Mouse (Mus musculus) E14TG2a.4 (cell line): ENCODE results near the gene Rab29.
"Not testable (repeated sequence)": the region's sequence is repeated elsewhere in the genome, so short reads cannot be mapped to it uniquely, and the experiment has no call there.

ENCODE experiments used
- H3K27me3 ChIP-seq: 2 replicates; pipeline ENCODE4 v1.6.1; 2014; ENCODE audit warnings: low read length, control low read depth; ENCODE audit not compliant: insufficient read depth
- H3K36me3 ChIP-seq: 2 replicates; pipeline ENCODE4 v1.6.1; 2014; ENCODE audit warnings: low read length, control low read depth; ENCODE audit not compliant: insufficient read depth
- H3K4me1 ChIP-seq: replicated peaks from 2 replicates; pipeline ENCODE4 v1.6.1; 2014; ENCODE audit warnings: low read depth, low read length, control low read depth
- H3K4me3 ChIP-seq: replicated peaks from 2 replicates; pipeline ENCODE4 v1.5.1; 2014; ENCODE audit warnings: mild to moderate bottlenecking, low read length
- H3K9me3 ChIP-seq: 2 replicates; pipeline ENCODE4 v1.6.1; 2014; ENCODE audit warnings: low read length, control low read depth
- CTCF ChIP-seq: conservative IDR thresholded peaks from 2 replicates; pipeline ENCODE4 v1.5.1; 2014; ENCODE audit warnings: low read length
- NANOG ChIP-seq: IDR thresholded peaks from 2 replicates; pipeline ENCODE4 v1.6.1; 2014; ENCODE audit warnings: borderline replicate concordance, low read length, mixed read lengths
- POU5F1 ChIP-seq: IDR thresholded peaks from 2 replicates; pipeline ENCODE4 v1.6.1; 2014; ENCODE audit warnings: low read length, borderline replicate concordance

Gene Rab29

DNA sequence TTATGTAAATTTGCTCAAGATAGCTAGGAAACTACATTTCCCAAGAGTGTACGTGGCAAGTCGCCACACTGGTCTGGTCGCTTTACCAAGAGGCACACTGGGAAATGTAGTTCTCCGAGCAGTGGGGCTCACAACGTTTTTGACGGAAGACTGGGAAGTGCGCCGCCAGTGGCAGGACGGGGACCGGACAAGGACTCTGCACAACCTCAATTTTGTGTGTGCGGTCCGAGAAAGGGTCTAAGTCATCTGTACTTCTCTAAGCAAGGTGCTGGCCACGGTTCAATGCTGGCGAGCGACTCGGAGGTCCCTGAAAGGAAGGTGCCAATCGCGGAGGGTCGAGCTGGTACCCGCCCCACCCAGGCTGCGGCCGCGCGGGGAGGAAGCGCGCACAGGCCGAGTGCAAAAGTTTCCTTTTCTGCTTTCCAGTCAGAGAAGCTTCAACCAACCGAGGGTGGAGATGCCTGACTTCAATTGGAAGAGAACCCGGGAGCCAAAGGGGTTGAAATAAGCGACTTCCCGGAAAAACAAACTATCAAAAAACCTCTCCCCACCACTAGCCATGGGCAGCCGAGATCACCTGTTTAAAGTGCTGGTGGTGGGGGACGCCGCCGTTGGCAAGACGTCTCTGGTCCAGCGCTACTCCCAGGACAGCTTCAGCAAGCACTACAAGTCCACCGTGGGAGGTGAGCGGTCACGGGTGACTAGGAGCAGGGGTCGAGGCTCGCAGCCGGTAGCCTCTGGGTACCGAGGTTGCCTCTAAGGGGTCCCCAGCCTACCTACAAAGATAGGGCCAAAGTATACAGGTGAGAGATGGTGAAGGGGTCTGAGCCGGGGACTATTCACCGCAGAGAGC is at the start of gene Rab29:
Rab29 (plus strand) TSS at position 132 of the 853 bp plus-strand sequence.
- H3K4me1 ChIP-seq = peaks cover 17% of the 10 kb centered on the region
- H3K9me3 ChIP-seq = no peaks in the 10 kb centered on the region
- TF ChIP-seq CTCF (peak; percentile 92), POU5F1 (no peak), NANOG (no peak)
- peaks cover 16% of the 10 kb centered on the region; the same call in 1 of the 2 replicates for H3K36me3 ChIP-seq
- peak within 1 kb of the TSS; percentile 84 for H3K4me3 ChIP-seq
- H3K27me3 ChIP-seq = peaks cover 6% of the 10 kb centered on the region

DNA sequence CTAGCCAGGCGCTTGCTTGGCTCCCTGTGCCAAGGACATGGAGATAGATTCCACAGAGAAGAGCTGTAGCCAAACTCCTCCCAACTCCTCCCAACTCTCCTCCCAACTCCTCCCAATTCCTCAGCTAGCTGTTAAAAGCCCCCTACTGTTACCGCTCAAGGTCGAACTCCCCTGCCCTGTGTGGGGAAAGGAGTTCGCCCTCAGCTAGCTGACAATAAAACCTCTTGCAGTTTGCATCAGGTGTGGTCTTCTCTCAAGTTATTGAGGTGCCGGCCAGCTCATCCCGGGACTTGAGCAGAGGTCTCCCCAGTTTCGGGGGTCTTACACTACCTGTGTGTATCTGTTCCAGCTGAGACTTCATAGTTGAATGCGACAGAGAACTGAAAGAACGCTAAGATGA is 46.7 kb upstream of the Rab29 start:
- peaks cover 13% of the 10 kb centered on the region for H3K27me3 ChIP-seq
- peaks cover 73% of the 10 kb centered on the region for H3K4me1 ChIP-seq
- H3K4me3 ChIP-seq = 0 out of 2 replicates have a peak overlapping the region, but pooled peaks have one; percentile 5

DNA sequence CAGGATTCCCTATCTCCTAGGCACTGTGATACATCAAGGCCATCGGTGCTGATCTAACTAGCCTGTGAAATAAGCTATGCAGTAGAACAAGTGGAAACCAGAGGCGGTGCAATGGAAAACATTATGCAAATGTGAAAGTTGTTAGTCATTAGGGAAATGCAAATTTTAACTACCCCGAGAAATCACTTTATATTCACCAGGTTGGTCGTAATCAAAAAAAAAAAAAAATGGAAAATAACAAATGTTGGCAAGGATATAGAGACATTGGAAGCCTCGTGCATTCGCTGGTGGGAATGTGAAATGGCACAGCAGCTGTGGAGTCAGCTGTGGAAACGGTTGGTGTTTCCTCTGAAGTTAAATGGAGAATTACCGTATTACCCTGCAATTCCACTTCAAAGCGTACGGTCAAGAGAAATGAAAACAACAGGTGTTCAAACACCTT is 46.1 kb upstream of the Rab29 start:
- no peak for TF ChIP-seq CTCF
- H3K36me3 ChIP-seq = peaks cover 3% of the 10 kb centered on the region; the same call in 1 of the 2 replicates
- H3K27me3 ChIP-seq = peaks cover 13% of the 10 kb centered on the region
- H3K9me3 ChIP-seq = 0 out of 2 replicates have a peak, but pooled peaks cover 4% of the 10 kb centered on the region
- peaks cover 77% of the 10 kb centered on the region for H3K4me1 ChIP-seq
- H3K4me3 ChIP-seq = 0 out of 2 replicates have a peak overlapping the region, but pooled peaks have one; percentile 5

More for the DNA sequence above, 46.7 kb upstream of the Rab29 start:
- H3K36me3 ChIP-seq, H3K9me3 ChIP-seq: not testable (repeated sequence)

DNA sequence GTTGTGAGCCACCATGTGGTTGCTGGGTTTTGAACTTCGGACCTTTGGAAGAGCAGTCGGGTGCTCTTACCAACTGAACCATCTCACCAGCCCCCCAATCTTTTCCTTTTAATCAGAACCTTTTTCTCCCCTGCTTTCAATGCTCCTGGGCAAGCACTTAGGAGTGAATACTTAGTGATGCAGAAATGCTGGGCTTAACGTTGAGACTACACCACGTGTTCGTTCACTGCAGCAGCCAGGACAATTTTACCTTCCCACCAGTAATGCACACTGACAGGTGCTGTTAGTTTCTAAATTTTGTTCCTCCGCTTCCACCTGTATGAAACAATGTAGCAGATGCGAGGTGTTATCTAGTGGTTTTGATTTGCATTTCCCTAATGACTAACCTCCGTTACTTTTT is 44.7 kb upstream of the Rab29 start:
- TF ChIP-seq NANOG (no peak), POU5F1 (no peak), CTCF (no peak)
- no peaks in the 10 kb centered on the region for H3K27me3 ChIP-seq
- H3K4me1 ChIP-seq = peaks cover 79% of the 10 kb centered on the region
- no peaks in the 10 kb centered on the region for H3K36me3 ChIP-seq
- 0 out of 2 replicates have a peak, but pooled peaks cover 4% of the 10 kb centered on the region for H3K9me3 ChIP-seq
- H3K4me3 ChIP-seq = no peak overlapping the region

DNA sequence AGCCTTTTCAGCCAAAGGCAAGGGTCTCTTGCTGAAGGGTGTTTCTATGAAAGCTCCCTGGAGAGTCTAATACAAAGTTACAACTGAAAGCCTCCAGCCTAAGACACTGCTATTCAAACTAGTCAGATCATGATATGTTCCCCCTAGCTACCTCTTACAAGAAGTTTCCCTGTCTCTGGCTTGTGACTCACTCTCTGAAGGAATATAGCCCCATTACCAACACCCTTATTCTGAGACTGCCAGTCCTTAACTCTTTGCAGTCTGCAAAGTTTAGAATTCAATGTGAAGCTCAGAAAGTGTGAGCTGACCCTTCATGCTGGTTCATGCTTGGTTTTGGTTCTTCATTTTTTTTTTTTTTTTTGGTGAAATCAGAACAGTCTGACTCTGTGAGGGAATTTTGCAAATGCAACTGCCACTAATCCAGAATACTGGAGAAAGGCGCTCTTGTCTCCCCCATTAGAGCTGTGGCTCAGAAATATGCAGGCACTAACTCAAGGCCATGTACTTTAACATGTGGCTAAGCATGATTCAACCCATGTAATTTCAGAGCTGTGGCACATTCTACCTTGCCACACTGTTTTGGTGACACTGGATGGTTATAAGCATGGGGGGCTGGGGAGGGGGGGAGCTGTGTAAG is 44.0 kb upstream of the Rab29 start:
- no peak for TF ChIP-seq POU5F1
- TF ChIP-seq CTCF = no peak
- no peak for TF ChIP-seq NANOG
- 0 out of 2 replicates have a peak overlapping the region, but pooled peaks have one; percentile 32 for H3K4me3 ChIP-seq
- H3K36me3 ChIP-seq = no peaks in the 10 kb centered on the region
- 0 out of 2 replicates have a peak, but pooled peaks cover 4% of the 10 kb centered on the region for H3K9me3 ChIP-seq
- H3K4me1 ChIP-seq = peaks cover 80% of the 10 kb centered on the region
- H3K27me3 ChIP-seq = no peaks in the 10 kb centered on the region

DNA sequence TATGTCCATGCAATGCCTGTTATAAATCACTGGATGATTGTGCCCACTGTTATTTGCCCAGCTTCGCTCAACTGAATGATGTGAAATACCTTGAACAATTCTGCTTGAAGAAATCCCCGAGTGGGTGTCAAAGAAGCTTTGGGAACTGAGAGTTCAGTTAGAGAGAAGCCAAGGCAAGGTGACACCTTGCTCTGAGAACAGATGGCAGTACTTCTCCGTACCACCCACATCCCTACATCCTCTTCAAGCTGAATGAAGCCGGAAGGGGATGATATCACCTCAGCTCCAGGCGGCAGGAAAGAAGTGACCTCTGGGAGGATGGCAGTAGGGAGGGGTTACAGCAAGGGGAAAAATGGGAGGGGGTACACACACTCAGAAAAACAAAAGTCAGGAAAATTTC is 43.5 kb upstream of the Rab29 start:
- Histone ChIP-seq H3K36me3 (no peaks in the 10 kb centered on the region), H3K4me1 (peaks cover 78% of the 10 kb centered on the region), H3K4me3 (peak overlapping the region; percentile 32; the same call in 1 of the 2 replicates), H3K27me3 (no peaks in the 10 kb centered on the region), H3K9me3 (0 out of 2 replicates have a peak, but pooled peaks cover 4% of the 10 kb centered on the region)
- no peak for TF ChIP-seq NANOG
- no peak for TF ChIP-seq CTCF
- no peak for TF ChIP-seq POU5F1

DNA sequence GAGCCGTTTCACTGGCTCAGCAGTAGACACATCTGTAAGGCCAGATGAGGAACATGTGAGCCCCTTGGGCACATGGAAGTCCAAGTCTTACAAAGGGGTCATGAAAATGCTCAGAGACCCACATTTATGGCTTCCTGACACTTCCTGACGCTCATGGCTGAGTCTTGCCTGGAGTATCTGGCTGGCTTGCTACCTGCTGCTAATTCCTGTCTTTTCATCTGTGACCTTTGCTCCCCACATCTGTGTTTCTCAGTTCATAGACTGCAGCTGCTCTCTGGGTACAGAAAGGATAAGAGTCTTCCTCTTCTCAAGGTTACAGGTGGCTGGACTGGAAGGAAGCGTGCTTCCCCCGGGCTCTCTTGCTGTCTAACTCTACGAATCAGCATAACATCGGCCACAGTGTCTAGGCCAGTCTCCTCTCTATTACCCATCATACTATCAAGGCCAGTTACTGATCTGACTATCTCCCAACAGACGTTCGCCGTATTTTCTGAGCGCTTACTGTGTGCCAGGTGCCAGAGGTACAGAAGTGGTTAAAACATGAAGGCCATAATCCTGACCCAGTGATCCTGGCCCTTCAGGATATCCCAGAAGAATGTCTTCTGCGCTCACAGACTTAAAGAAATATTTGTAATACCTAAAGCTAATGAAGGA is 42.4 kb upstream of the Rab29 start:
- Histone ChIP-seq H3K4me3 (no peak overlapping the region), H3K27me3 (no peaks in the 10 kb centered on the region), H3K36me3 (peaks cover 6% of the 10 kb centered on the region), H3K4me1 (peaks cover 79% of the 10 kb centered on the region), H3K9me3 (no peaks in the 10 kb centered on the region)
- TF ChIP-seq CTCF = no peak
- no peak for TF ChIP-seq POU5F1
- TF ChIP-seq NANOG = no peak

DNA sequence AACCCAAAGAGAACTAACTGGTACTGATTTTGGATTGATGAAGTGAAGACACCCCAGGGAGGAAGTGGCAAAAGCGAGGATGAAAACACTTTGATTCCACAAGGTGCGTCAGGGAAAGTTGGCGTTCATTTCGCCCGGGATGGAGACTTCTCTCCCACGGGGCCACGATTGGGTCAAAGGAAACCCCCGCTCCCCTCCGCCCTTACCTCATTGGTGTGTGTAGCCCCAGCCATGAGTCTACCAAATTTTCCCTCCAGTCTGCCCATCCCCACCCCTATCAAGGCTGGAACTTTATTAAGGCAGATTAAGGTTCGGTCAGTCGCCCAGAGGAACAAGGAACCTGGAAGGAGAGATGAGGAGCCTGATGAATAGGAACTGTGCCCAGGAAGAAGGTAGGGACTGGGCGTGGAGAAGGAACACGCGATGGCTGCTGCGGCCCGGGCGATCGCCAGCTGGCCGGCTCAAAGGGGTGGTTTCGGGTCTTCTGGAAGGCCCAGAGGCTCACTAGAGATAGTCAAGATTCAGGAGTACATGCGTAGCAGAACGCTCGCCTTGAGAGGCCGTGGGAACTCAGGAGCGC is 39.7 kb upstream of the Rab29 start, which contains the start of gene Slc41a1:
Slc41a1 (plus strand) TSS at position 287 of the 580 bp plus-strand sequence.
- Histone ChIP-seq H3K36me3 (peaks cover 32% of the 10 kb centered on the region), H3K4me1 (peaks cover 84% of the 10 kb centered on the region), H3K27me3 (no peaks in the 10 kb centered on the region), H3K9me3 (no peaks in the 10 kb centered on the region), H3K4me3 (peak within 1 kb of the TSS; percentile 96)
- no peak for TF ChIP-seq NANOG
- TF ChIP-seq CTCF = no peak
- TF ChIP-seq POU5F1 = no peak
